ENCODE assay signal across 21 mouse cellular contexts in the genomic region with DNA sequence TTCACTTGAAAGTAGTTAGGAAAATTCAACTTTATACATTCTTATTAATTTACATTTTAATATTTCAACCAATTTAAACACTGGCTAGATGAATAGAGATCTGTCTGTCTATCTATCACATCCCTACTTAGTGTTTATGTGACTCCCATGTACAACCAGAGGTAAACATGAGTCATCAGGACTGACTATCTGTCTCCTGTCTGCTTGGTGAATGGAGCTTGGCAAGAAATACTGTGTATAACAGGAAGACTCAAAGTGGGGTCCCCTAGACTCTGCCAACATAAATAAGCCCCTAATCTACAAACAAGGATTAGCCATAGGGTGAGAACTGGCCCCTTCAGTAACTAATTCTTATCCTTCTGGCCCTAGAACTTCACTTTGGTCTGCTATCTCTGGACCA. TPM values are rescaled to one million over a fixed set of nuclear protein-coding genes. Genes with fewer than 3 reads are reported as not detected.
DNase-seq lines count a peak whose midpoint lies in the region; ATAC-seq and TF ChIP-seq lines count a peak whose summit lies in the region.
"Had no signal": no experiment of that assay in that cellular context is flagged by ENCODE, and none has a peak within 500 bp of the region (broad histone marks: within the 10 kb centered on the region; RNA-seq: fewer than 3 reads in every experiment).

No protein-coding gene starts in this region.

- H3K27me3 ChIP-seq in heart, embryonic 14.5 days (ENCODE audit: control insufficient read depth, insufficient read depth, low read length) = no peaks in the 10 kb centered on the region
- H3K27me3 ChIP-seq in lung, embryonic 14.5 days (ENCODE audit: insufficient read depth, low read length) = no peaks in the 10 kb centered on the region
- H3K27me3 ChIP-seq in lung, postnatal 0 days (replicated peaks; ENCODE audit: insufficient read depth, low read length) = no peaks in the 10 kb centered on the region
- no peaks in the 10 kb centered on the region for H3K27me3 ChIP-seq in intestine, embryonic 14.5 days (replicated peaks; ENCODE audit: control insufficient read depth, insufficient read depth, low read length)
- H3K27me3 ChIP-seq in stomach, embryonic 15.5 days (replicated peaks) = no peaks in the 10 kb centered on the region
- H3K27me3 ChIP-seq in midbrain, embryonic 11.5 days (ENCODE audit: control insufficient read depth, insufficient read depth, low read length) = no peaks in the 10 kb centered on the region
- H3K27me3 ChIP-seq: liver, embryonic 15.5 days; midbrain, embryonic 12.5 days had no signal

- H3K4me3 ChIP-seq in heart, embryonic 14.5 days (ENCODE audit: control insufficient read depth in 1 of 2, insufficient read depth in 1 of 2, low read depth in 1 of 2, low read length in 2 of 2) = no peak overlapping the region
- H3K4me3 ChIP-seq in lung, embryonic 14.5 days (ENCODE audit: low read depth, low read length) = no peak overlapping the region
- no peak overlapping the region for H3K4me3 ChIP-seq in lung, postnatal 0 days (ENCODE audit: low read depth, low read length)
- H3K4me3 ChIP-seq in intestine, embryonic 14.5 days (ENCODE audit: low read depth, low read length) = no peak overlapping the region
- H3K4me3 ChIP-seq in stomach, embryonic 15.5 days (replicated peaks) = no peak overlapping the region
- H3K4me3 ChIP-seq in midbrain, embryonic 11.5 days (ENCODE audit: low read depth, low read length) = no peak overlapping the region
- H3K4me3 ChIP-seq: forebrain, embryonic 10.5 days; gastrocnemius, adult 2 months; liver, embryonic 15.5 days; midbrain, embryonic 12.5 days had no signal

- H3K27ac ChIP-seq in heart, embryonic 14.5 days (replicated peaks in 1 of 2; ENCODE audit: control insufficient read depth in 1 of 2, insufficient read depth in 1 of 2, low read depth in 2 of 2, low read length in 2 of 2) = peak overlapping the region; percentile 39 to 55; a peak in 3 of 4 replicates
- H3K27ac ChIP-seq in lung, embryonic 14.5 days (ENCODE audit: low read depth) = peak overlapping the region; percentile 79
- no peak overlapping the region for H3K27ac ChIP-seq in lung, postnatal 0 days (ENCODE audit: low read length)
- peak overlapping the region; percentile 77 for H3K27ac ChIP-seq in intestine, embryonic 14.5 days (ENCODE audit: low read depth)
- H3K27ac ChIP-seq in stomach, embryonic 15.5 days = peak overlapping the region; percentile 69
- H3K27ac ChIP-seq in midbrain, embryonic 11.5 days (ENCODE audit: low read depth, low read length) = no peak overlapping the region
- H3K27ac ChIP-seq: forebrain, embryonic 10.5 days; gastrocnemius, adult 2 months; liver, embryonic 15.5 days; midbrain, embryonic 12.5 days had no signal

- H3K36me3 ChIP-seq in heart, embryonic 14.5 days (ENCODE audit: control insufficient read depth, insufficient read depth, low read length) = no peaks in the 10 kb centered on the region
- H3K36me3 ChIP-seq in lung, embryonic 14.5 days (ENCODE audit: insufficient read depth) = no peaks in the 10 kb centered on the region
- H3K36me3 ChIP-seq in lung, postnatal 0 days (ENCODE audit: insufficient read depth, low read length) = no peaks in the 10 kb centered on the region
- H3K36me3 ChIP-seq in intestine, embryonic 14.5 days (ENCODE audit: control insufficient read depth, insufficient read depth, low read length) = no peaks in the 10 kb centered on the region
- no peaks in the 10 kb centered on the region for H3K36me3 ChIP-seq in stomach, embryonic 15.5 days
- H3K36me3 ChIP-seq in midbrain, embryonic 11.5 days (ENCODE audit: control insufficient read depth, insufficient read depth, low read length) = no peaks in the 10 kb centered on the region
- H3K36me3 ChIP-seq: forebrain, embryonic 10.5 days; liver, embryonic 15.5 days; midbrain, embryonic 12.5 days had no signal

- no peak overlapping the region for H3K9ac ChIP-seq in heart, embryonic 14.5 days (ENCODE audit: low read length)
- H3K9ac ChIP-seq in lung, embryonic 14.5 days = no peak overlapping the region
- no peak overlapping the region for H3K9ac ChIP-seq in lung, postnatal 0 days (replicated peaks; ENCODE audit: low read depth)
- H3K9ac ChIP-seq in intestine, embryonic 14.5 days (ENCODE audit: low read length) = no peak overlapping the region
- no peak overlapping the region for H3K9ac ChIP-seq in stomach, embryonic 15.5 days
- no peak overlapping the region for H3K9ac ChIP-seq in midbrain, embryonic 11.5 days (ENCODE audit: low read length)
- H3K9ac ChIP-seq: forebrain, postnatal 0 days; liver, embryonic 15.5 days; midbrain, embryonic 12.5 days had no signal

- no peak for TF ChIP-seq EP300 in lung, postnatal 0 days (IDR thresholded peaks at IDR 0.05)

- DNase-seq in heart, adult 9 months (ENCODE audit: low spot score in 2 of 2) = no peak
- DNase-seq in lung, embryonic 14.5 days = no peak
- DNase-seq in lung, postnatal 0 days (ENCODE audit: low spot score) = no peak
- no peak for DNase-seq in intestine, embryonic 14.5 days (ENCODE audit: low spot score)
- DNase-seq in layer of hippocampus, adult 8-10 months (ENCODE audit: low spot score in 2 of 2) = no peak
- no peak for DNase-seq in midbrain, embryonic 11.5 days (ENCODE audit: low spot score, missing footprints)
- DNase-seq: B cell, adult 2 months; cerebellum, adult 18-20 months; forebrain, postnatal 0 days; gastrocnemius, adult 2 months; kidney, adult 2 months; kidney, postnatal 14 days; left cerebral cortex, postnatal 4 days; retina, postnatal 1 day; thymus, postnatal 25 days had no signal

- peak; percentile 59 for ATAC-seq in heart, embryonic 14.5 days (ENCODE audit: insufficient number of reproducible peaks, insufficient read depth, low FRiP score, low read depth)
- no peak for ATAC-seq in lung, embryonic 14.5 days (ENCODE audit: insufficient read depth)
- no peak for ATAC-seq in lung, postnatal 0 days
- ATAC-seq in intestine, embryonic 14.5 days (replicated peaks; ENCODE audit: low FRiP score, low TSS enrichment, low read depth) = no peak
- ATAC-seq in stomach, embryonic 15.5 days (ENCODE audit: insufficient read depth, low FRiP score, low read depth) = no peak
- ATAC-seq in midbrain, embryonic 11.5 days (ENCODE audit: low FRiP score) = no peak
- ATAC-seq: forebrain, postnatal 0 days; hindbrain, embryonic 16.5 days had no signal

- 0 out of 4 replicates have a peak, but pooled peaks cover 0 to 4% of the 10 kb centered on the region in 2 experiments for H3K4me1 ChIP-seq in heart, embryonic 14.5 days (ENCODE audit: control insufficient read depth in 2 of 2, insufficient read depth in 2 of 2, low read length in 2 of 2)
- H3K4me1 ChIP-seq in lung, embryonic 14.5 days (ENCODE audit: insufficient read depth) = peaks cover 10% of the 10 kb centered on the region
- H3K4me1 ChIP-seq in lung, postnatal 0 days (ENCODE audit: insufficient read depth, low read depth, low read length) = no peaks in the 10 kb centered on the region
- peaks cover 8% of the 10 kb centered on the region; the same call in 1 of the 2 replicates for H3K4me1 ChIP-seq in intestine, embryonic 14.5 days (replicated peaks; ENCODE audit: control insufficient read depth, insufficient read depth, low read length)
- H3K4me1 ChIP-seq in stomach, embryonic 15.5 days = peaks cover 3% of the 10 kb centered on the region; the same call in 1 of the 2 replicates
- no peaks in the 10 kb centered on the region for H3K4me1 ChIP-seq in midbrain, embryonic 11.5 days (ENCODE audit: control insufficient read depth, insufficient read depth, low read length)
- H3K4me1 ChIP-seq: forebrain, embryonic 10.5 days; midbrain, embryonic 12.5 days had no signal

- H3K9me3 ChIP-seq in heart, embryonic 14.5 days (ENCODE audit: control insufficient read depth, low read length) = no peaks in the 10 kb centered on the region
- H3K9me3 ChIP-seq in lung, embryonic 14.5 days (ENCODE audit: low read depth, low read length) = 0 out of 2 replicates have a peak, but pooled peaks cover 2% of the 10 kb centered on the region
- H3K9me3 ChIP-seq in lung, postnatal 0 days (ENCODE audit: low read length) = no peaks in the 10 kb centered on the region
- H3K9me3 ChIP-seq in intestine, embryonic 14.5 days (ENCODE audit: control insufficient read depth, low read length) = no peaks in the 10 kb centered on the region
- no peaks in the 10 kb centered on the region for H3K9me3 ChIP-seq in stomach, embryonic 15.5 days
- no peaks in the 10 kb centered on the region for H3K9me3 ChIP-seq in midbrain, embryonic 11.5 days (ENCODE audit: control insufficient read depth, low read length)
- H3K9me3 ChIP-seq: forebrain, embryonic 10.5 days; liver, embryonic 15.5 days; midbrain, embryonic 12.5 days had no signal

- TF ChIP-seq CTCF in lung, embryonic 14.5 days (IDR thresholded peaks at IDR 0.05; ENCODE audit: low read depth) = no peak
- TF ChIP-seq CTCF in lung, postnatal 0 days (IDR thresholded peaks at IDR 0.05) = no peak

- H3K4me2 ChIP-seq in heart, embryonic 14.5 days (ENCODE audit: low read length) = no peak overlapping the region
- no peak overlapping the region for H3K4me2 ChIP-seq in lung, embryonic 14.5 days
- no peak overlapping the region for H3K4me2 ChIP-seq in lung, postnatal 0 days (replicated peaks; ENCODE audit: low read depth, low read length)
- H3K4me2 ChIP-seq in intestine, embryonic 14.5 days (ENCODE audit: low read length) = no peak overlapping the region
- no peak overlapping the region for H3K4me2 ChIP-seq in stomach, embryonic 15.5 days
- H3K4me2 ChIP-seq in midbrain, embryonic 11.5 days = no peak overlapping the region
- H3K4me2 ChIP-seq: liver, embryonic 15.5 days; midbrain, embryonic 12.5 days had no signal

RNA-seq across cellular contexts. Expression of gene Wdr75, which starts 39.1 kb away (rescaled TPM):
- 33.2 and 44.0 TPM in 2 replicates for polyA plus RNA-seq in heart, embryonic 14.5 days (2014; fragmentation: Nextera tagmentation; extraction: Ambion mirVana)
- 88.4 and 96.9 TPM in 2 replicates for polyA plus RNA-seq in lung, embryonic 14.5 days (2014; fragmentation: Nextera tagmentation; extraction: Ambion mirVana)
- 29.3 and 31.3 TPM in 2 replicates for polyA plus RNA-seq in lung, postnatal 0 days (2015; fragmentation: Nextera tagmentation; extraction: Ambion mirVana)
- polyA plus RNA-seq in intestine, embryonic 14.5 days (2014; fragmentation: Nextera tagmentation; extraction: Ambion mirVana) = 80.2 and 89.0 TPM in 2 replicates
- polyA plus RNA-seq in stomach, embryonic 15.5 days (2015; fragmentation: Nextera tagmentation; extraction: Ambion mirVana) = 69.0 and 70.3 TPM in 2 replicates
- 10 to 100 TPM; 36.9 to 50.4 (median 42.3) TPM for total RNA-seq in layer of hippocampus, adult 8-10 months (2022)
- polyA plus RNA-seq in midbrain, embryonic 11.5 days (2014; fragmentation: Nextera tagmentation; extraction: Ambion mirVana) = 80.8 and 92.4 TPM in 2 replicates

Comparison
In these comparisons a context has a peak if more than half of its experiments do, and no peak if none do; other contexts are left out.
1. H3K27ac ChIP-seq: peak in heart, embryonic 14.5 days (2 of 2), lung, embryonic 14.5 days (single experiment), intestine, embryonic 14.5 days (single experiment) and stomach, embryonic 15.5 days (single experiment); none in lung, postnatal 0 days (single experiment) and midbrain, embryonic 11.5 days (single experiment).